Mouse (Mus musculus) erythroblast, embryonic 14.5 days (primary cell): ENCODE measurements around the gene Trp63.

Experiments
- GATA1 ChIP-seq: IDR thresholded peaks from 2 replicates; pipeline ENCODE4 v1.6.1; 2012; ENCODE audit warnings: low read length, inconsistent platforms, mixed read lengths
- TAL1 ChIP-seq: IDR thresholded peaks from 3 replicates; pipeline ENCODE4 v1.6.1; 2012; ENCODE audit warnings: low read length, inconsistent platforms, mixed read lengths

GRCm38 (mm10) chr16:25878116-25878515 is 194.6 kb downstream of the Trp63 start:
- TF ChIP-seq GATA1 (no peak), TAL1 (no peak)
